Mouse (Mus musculus): ENCODE measurements around the gene Edrf1.
"Not testable (repeated sequence)": the region's sequence is repeated elsewhere in the genome, so short reads cannot be mapped to it uniquely, and the experiment has no call there.

Gene Edrf1

DNA sequence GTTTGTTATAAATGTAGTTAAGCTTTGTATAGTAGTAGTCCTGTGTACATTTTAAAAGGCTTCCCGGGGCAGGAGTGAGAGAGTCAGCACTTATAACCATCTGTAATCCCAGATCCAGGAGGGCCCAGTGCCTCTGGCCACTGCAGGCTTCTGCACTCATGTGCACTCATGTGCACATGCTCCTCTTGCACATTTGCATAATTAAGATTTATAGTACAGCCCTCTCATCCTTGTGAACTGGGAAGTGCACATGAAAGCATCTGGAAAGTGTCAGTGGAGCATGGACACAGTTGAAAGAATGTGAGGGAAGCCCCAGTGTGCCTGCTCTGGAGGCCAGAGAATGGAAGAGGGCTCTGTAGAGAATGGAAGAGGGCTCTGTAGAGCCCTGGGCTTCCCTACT, 25.1 kb downstream of the Edrf1 start:
- no peak for DNase-seq

DNA sequence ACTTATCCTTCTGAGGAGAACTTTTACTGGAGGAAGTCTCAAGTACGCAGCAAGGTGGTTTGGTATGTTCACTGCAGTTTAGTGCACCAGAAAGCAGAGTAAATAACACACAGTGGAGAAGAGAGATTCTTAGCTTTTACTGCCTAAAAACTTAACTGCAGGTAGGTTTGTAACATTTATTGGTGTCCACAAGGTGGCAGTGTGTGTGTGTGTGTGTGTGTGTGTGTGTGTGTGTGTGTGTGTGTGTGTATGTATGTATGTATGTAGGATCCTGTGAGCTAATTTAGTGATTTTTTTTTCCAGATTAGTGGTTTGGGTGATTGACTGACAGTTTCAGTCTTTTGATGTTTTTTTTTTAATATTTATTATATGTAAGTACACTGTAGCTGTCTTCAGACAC, 31.7 kb downstream of the Edrf1 start:
- no peak for DNase-seq

DNA sequence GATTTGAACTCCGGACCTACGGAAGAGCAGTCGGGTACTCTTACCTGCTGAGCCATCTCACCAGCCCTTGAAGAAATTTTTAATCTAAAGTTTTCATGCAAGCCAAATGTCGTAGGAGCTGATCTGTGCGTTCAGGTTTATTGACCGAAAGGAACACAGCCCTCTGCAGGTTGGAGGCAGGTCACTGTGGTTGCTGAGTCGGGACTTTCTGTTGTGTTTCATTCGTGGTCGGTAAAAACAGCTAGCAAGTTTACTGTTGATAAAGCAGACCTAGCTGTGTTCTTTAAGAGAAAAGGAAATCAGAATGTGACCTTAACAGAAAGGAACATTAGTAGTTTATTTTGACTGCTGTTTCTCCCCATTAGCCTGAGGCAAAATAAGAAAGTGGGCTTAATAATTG, 32.6 kb downstream of the Edrf1 start:
- DNase-seq = no peak

DNA sequence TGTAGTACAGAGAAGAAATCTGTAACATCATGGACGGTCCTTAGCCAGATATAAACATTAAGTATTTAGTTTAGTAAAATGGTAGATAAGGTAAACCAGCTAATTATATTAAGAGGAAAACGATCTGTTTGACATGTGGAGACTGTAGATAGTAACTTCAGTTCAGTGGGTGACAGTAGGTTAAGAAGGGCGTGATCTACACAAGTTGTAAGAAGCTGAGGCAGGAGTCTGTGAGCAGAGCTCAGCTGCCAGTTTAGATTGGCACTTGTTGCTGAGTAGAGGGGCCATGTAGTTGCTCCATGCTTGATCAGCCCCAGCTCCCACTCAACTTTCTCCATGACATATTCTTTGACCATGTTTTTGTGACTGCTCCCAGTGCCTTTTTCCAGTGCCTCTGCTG, 33.5 kb downstream of the Edrf1 start:
- no peak for DNase-seq

DNA sequence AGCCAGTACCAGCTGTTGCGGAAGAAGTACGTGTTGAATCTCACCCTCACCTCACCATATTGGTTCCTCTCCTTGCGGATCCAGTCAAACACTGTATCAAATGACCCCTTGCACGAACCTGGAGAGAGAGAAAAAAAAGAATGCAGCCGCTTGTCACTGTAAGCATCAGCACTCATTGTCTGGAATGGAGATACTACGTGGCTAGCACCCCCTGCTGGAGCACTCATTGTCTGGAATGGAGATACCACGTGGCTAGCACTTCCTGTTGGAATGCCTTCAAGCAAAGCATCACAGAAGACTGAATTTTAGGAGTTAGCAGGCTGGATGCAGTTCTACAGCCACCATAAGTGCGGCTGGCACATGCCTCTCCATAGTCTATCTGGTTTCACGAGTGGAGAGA, 38.7 kb downstream of the Edrf1 start:
- DNase-seq = no peak

DNA sequence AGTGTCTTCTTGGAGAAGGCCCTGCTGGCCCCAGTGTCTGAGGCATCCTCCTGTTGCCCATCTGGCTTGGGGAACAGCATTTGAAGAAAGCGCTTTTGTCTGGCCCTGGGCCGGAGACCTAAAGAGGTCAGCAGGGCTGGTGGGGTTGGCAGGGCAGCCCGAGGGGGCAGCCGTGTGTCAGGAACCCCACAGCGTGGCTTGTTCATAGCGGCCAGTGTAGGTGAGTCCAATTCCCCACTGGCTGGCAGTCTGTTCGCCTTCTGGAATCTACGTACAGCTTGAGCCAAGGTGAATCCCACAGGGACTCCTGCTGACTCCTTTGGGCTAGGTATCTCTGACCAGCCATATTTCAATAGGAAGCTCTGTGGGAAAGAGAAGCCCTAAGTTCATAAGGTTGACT, 41.4 kb downstream of the Edrf1 start:
- no peak for DNase-seq

DNA sequence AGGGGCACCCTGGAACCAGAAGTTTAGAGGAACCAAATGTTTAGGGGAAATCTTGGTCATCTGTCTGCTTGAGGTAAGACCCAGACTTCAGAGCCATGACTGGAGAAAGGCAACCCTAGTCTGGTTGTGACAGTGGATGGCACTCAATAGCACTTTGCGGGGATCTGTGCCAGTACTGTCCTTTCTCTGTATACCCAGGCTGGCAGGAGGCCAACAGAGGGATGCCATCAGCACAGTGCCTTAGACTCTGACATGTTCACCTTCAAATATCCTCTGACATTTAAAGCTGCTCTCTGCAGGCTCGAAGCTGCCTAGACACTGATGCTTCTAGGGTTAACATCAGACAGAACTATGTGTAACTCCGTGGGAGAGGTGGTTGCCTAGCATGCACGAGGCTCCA, 42.1 kb downstream of the Edrf1 start:
- no peak for DNase-seq

DNA sequence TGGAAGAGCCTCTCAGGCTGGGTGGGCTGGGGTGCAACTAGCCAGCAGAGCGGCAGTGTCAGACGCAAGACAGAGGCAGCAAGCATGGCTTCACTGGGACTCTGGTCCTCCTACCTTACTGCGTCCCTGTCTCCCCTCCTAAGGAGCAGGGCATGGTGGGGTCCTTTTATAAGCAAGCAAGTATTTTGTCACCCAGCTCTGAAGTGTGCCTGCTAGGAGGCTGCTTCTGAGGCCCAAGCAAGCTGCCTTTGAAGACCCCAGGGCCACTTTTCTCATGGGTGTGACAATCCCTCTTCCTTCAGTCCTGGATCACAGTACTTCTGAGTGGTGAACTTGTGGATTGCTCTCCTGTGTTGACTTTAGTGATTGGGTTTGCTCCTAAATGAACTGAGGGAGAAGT, 42.6 kb downstream of the Edrf1 start, which contains the start of gene Mmp21:
Gene Mmp21 (minus strand): TSS at position 101 of the 400 bp plus-strand sequence.
- no peak for DNase-seq

DNA sequence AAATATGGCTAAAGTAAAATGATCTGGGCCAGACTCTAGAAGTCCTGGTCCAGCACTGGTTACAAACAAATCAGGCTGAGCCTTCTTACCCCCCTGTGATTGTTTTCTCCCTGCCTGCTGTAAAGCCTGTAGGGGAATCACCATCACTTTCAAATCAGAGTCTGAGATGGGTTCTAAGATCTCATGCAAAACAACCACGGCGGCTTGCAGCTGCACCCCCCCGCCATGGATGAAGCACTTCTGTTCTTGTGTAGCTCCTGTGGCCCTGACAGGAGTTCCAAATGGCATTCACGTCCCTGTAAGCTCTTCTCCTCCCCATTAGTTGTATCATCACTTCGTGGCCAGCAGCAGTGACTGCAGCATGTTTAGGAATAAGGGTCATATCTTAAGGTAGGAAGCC, 46.3 kb downstream of the Edrf1 start:
- no peak for DNase-seq

DNA sequence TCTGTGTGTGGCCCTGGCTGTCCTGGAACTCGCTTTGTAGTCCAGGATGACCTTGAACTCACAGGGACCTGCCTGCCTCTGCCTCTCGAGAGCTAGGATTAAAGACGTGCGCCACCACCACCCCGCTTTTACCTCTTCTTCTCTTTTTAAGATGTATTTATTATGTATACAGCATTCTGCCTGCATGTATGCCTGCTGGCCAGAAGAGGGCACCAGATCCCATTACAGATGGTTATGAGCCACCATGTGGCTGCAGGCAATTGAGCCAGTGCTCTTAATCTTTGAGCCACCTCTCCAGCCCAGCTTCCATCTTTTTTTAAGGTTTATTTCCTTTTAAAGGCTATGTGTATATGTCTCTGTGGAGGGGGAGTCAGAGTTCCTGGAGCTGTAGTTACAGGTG, 46.8 kb downstream of the Edrf1 start:
- DNase-seq = no peak

DNA sequence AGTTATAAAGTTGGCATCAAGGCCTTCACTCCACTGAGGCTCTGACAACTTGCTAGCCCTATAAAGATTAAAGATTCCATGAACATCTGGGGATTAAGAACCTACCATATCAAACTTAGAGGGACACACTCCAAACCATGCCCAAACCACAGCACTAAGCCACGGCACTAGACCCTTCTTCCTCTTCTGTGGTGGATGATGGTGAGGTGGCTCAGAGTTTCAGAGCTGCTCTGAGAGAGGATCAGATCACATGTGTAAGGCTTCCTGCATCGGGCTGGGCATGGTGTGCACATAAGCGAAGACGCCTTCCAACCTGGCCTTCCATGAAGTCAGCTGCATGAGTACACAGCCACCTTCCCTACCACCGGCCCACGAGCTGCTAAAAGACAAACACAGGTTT, 47.4 kb downstream of the Edrf1 start:
- DNase-seq = no peak

DNA sequence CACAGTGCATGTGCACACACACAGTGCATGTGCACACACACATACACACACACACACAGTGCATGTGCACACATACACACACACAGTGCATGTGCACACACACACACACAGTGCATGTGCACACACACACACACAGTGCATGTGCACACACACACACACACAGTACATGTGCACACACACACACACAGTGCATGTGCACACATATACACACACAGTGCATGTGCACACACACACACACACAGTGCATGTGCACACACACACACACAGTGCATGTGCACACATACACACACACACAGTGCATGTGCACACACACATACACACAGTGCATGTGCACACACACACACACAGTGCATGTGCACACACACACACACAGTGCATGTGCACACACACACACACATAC, 48.3 kb downstream of the Edrf1 start:
- not testable (repeated sequence) for DNase-seq

DNA sequence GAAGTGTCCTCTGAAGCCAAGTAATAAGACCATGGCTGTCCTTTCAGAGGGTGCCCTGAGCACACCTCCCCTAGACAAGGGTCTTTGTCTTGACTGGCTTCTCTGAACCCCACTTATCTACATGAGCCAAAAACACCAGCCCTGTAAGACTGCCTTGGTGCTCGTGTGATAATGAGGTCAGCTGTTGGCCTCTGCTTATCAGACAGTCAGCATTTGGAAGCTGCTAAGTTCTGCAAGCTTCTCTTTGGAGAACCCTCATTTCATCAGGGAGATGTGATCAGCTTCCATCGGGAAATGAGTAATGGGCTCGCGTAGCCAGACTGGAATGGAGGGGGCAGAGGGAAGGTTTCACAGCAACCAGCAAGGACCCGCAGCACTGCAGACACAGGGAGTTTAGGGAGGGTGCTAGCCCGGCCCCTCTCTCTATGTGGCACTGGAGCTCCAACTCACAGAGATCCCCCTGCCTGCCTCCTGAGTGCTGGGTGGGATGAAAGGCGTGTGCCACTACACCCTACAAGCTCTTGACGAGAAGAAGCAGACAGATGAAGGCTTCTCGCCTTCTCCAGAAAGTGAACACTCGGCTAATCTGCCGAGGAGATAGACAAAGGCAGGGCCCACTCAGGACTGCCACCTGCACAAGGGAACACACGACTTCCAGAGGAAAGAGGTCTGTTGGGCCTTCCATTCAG, 60.8 kb downstream of the Edrf1 start:
- DNase-seq = no peak

DNA sequence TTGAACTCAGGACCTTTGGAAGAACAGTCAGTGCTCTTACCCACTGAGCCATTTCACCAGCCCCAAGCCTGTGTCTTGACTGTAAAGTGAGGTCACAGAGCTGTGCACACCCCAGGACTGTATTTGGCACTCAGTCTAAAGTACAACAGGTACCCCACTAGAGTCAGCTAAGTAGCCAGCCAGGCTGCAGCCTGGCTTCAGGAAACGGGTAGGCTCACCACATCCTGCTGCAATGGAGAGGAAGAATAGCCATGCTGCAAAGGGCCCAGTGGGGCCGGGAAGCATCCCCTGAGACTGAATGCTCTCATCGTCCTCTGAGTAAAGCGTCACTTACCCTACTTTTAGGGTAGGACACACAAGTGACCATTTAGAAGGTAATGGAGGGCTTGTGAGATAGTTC, 62.5 kb downstream of the Edrf1 start:
- no peak for DNase-seq

DNA sequence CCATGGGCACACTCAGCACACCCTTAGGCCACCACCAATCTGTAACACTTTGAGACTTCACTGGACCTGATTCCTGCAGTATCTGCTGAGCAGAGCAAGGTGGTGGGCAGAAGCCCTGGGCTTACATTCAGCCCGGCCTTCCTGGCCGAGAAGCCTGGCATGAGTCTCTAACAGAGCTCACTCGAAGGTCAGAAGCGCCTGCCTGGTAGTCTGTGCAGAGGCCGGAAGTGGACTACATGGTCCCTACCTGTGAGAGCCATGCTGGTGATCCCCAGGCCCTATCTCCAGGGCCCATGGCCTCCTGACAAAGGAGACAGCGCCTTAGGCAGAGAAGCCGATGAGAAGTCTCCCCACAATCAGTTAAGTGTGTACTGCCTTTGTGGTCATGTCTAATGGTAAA, 64.0 kb downstream of the Edrf1 start:
- no peak for DNase-seq

DNA sequence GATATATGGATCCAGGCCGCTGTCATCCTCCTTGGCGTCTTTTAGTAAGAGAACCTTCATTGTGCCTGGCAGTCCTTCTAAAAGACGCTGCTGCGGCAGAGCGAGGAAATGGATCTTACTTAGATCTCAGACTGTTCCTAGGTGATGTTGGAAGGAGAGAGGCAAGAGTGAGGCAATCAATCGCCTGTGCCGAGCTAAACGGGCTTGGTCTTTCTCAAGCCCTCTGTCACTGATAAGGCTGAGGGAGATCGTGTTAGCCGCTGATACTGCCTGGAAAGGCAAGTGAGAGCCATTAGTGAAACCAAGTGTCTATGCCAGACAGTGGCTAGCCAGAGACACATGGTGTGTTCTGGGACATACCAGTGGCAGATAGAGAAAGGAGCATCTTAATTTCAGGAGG, 65.0 kb downstream of the Edrf1 start:
- DNase-seq = no peak

DNA sequence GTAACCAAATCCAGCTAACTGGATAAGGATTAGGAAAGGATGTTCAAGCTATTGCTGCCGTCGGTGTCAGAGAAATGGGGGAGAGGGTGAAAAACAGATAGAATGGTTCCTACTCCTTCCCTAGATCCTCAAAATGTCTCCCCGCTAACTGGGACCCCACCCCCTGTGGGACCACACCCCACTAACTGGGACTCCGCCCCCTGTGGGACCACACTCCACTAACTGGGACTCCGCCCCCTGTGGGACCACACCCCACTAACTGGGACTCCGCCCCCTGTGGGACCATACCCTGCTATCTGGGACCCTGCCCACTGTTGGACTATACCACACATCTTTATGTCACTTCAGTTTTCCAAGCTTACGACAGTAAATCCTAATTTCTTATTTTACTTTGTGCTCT, 66.6 kb downstream of the Edrf1 start:
- no peak for DNase-seq

DNA sequence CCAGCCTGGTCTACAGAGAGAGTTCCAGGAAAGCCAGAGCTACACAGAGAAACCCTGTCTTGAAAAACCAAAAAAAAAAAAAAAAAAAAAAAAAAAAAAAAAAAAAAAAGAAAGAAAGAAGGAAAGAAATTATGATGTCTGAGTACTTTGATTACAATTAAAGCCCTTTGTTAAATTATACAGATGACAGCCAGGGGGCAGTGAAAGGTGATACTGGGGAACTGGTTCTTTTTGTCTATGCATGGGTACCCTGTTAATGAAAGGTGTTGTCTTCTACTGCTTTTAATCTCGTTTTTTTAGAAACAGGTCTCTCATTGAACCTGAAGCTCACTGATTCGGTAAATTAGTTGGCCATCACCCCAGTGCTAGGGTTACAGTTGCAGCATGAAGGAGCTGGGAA, 70.0 kb downstream of the Edrf1 start:
- DNase-seq = no peak

DNA sequence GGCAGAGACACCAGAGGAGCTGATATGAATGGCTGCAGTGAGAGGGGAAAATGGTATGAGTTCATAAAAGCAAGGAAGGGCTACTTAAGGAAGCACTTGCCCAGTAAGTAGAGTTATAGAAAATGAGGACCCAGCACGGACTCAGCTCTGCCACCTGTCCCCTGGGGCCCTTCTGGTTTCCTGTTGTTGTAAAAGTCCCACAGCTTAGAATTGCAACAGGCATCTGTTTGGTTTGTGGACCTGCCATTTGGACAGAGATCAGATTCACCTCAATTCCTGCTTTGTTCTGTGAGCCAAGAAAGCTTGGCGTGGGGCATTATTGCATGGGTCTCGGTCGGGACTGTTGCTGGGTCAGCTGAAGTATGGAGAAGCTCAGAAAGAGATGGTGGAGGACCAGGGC, 78.0 kb downstream of the Edrf1 start:
- DNase-seq = no peak

DNA sequence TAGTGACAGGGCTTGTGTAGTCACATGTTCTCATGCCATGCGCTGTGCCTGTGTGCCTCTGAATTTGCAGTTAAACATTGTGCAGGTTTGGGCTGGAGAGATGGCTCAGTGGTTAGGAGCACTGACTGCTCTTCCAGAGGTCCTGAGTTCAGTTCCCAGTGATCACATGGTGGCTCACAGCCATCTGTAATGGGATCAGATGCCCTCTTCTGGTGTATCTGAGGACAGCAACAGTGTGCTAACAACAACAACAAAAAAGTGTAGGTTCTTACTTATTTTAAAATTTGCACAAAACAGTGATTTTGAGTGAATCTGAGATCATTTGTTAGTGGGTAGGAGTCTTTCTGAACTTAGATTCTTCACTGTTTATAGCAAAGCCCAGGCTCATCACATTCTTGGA, 81.2 kb downstream of the Edrf1 start:
- DNase-seq = no peak

DNA sequence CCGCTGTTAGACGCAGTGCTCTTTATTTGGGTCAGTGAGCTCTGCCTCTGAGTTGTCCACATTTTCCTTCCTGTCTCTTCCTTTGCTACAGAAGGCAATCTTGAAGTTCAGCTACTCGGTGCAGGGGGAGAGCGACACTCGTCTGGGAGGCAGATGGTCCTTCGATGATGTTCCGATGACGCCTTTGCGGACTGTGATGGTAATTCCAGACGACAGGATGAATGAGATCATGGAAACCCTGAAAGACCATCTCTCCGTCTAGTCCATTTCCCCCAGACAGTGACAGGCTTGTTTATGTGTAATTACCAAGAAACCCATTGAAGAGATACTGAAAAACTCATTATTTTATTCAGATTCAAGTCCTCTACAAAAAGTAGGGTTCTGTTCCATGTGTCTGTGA, 83.3 kb downstream of the Edrf1 start:
- DNase-seq = no peak

Data from kidney, adult 18-20 months (tissue).